Mouse (Mus musculus) bone marrow, adult 2 months (tissue): ENCODE results near the gene Pdzk1. TPM values are rescaled to one million over a fixed set of nuclear protein-coding genes. Genes with fewer than 3 reads are reported as not detected.

Experiments used
- H3K27ac ChIP-seq: fragments of 200-500 bp; 2 replicates; pipeline ENCODE4 v1.5.1; 2012; ENCODE audit warnings: low read depth, mild to moderate bottlenecking, control low read depth, inconsistent platforms, low read length; ENCODE audit not compliant: control insufficient read depth, poor library complexity, insufficient read depth
- H3K4me1 ChIP-seq: fragments of 200-500 bp; 2 replicates; pipeline ENCODE4 v1.6.1; 2011; ENCODE audit warnings: low read length; ENCODE audit not compliant: control insufficient read depth, insufficient read depth
- H3K4me3 ChIP-seq: fragments of 200-500 bp; replicated peaks from 2 replicates; pipeline ENCODE3; 2011; ENCODE audit warnings: mild to moderate bottlenecking, low read depth, low read length, control low read depth; ENCODE audit not compliant: control insufficient read depth
- CTCF ChIP-seq: fragments of 200-500 bp; IDR thresholded peaks from 2 replicates; pipeline ENCODE4 v1.5.1; 2011; ENCODE audit warnings: low read length, control low read depth; ENCODE audit not compliant: control insufficient read depth, insufficient read depth
- POLR2A ChIP-seq: fragments of 200-500 bp; IDR thresholded peaks from 2 replicates; pipeline ENCODE4 v1.6.1; 2011; ENCODE audit warnings: low read depth, mild to moderate bottlenecking, control low read depth, low read length, borderline replicate concordance; ENCODE audit not compliant: control insufficient read depth
- WGBS: fragments of 180-500 bp; shearing (Covaris S2); methylation state at CpG from one replicate; pipeline ENCODE4 v1.1.7; 2018; 5-methylcytosine and 5-hydroxymethylcytosine counted together
- polyA plus RNA-seq: library from polyadenylated mRNA; stranded (reverse); fragments of >200 nt; gene quantifications from 2 replicates; pipeline ENCODE4 v1.2.4, GENCODE M21; 2011; ENCODE audit warnings: low replicate concordance; ENCODE audit not compliant: missing spikeins, insufficient read depth, insufficient read length

The Pdzk1 gene
- polyA plus RNA-seq, 1 experiment = 8.6 TPM

- no peak overlapping the region for H3K27ac ChIP-seq
- TF ChIP-seq POLR2A (no peak), CTCF (peak; percentile 73)
- WGBS = 19% methylated on average over 20 of the region's 20 CpGs
- H3K4me3 ChIP-seq = no peak overlapping the region
- no peaks in the 10 kb centered on the region; the same call in none of the 2 replicates for H3K4me1 ChIP-seq
These were observed 16.5 kb upstream of the Pdzk1 start for GRCm38 (mm10) chr3:96812395-96813091.

GRCm38 (mm10) chr3:96813106-96813505 is 16.0 kb upstream of the Pdzk1 start:
- 15% methylated on average over 9 of the region's 9 CpGs for WGBS
- no peak for TF ChIP-seq CTCF
- no peak for TF ChIP-seq POLR2A
- no peaks in the 10 kb centered on the region; the same call in none of the 2 replicates for H3K4me1 ChIP-seq
- peak overlapping the region; percentile 5 for H3K4me3 ChIP-seq
- H3K27ac ChIP-seq = no peak overlapping the region

DNA sequence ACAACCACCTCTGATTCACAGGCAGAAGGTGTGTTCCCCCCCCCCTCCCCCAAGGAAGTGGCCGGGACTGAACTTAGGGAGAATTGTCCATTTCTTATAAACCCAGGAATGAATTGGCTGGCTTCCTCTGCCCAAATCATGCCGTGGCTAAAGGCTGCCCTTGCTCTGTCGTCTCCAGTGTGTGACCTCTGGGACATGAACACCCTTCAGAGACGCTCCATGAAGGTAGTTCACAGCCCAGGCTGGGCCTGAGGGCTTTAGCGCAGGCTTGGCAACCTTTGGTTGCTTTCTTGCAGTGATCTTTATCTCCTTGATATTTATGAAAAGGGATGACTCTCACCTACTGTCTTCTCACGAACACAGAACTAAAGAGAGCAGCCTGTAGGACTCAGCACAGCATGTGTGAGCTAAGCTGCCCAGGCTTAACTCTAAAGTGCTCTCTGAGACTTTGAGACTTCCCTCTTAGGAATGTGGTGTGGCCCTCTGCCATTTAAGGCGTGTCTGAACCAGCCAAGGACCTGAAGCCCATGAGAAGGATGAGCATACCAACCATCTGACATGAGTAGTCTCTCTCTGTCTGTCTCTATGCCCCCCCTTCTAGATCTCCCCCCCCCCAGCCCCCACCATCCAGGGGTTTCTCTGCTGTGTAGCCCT is 15.4 kb upstream of the Pdzk1 start:
- WGBS = 40% methylated on average over 7 of the region's 7 CpGs
- H3K4me1 ChIP-seq = no peaks in the 10 kb centered on the region; the same call in none of the 2 replicates
- H3K27ac ChIP-seq = no peak overlapping the region
- TF ChIP-seq CTCF (no peak), POLR2A (no peak)
- H3K4me3 ChIP-seq = peak overlapping the region; percentile 5

GRCm38 (mm10) chr3:96814342-96814741 is 14.7 kb upstream of the Pdzk1 start:
- 12% methylated on average over 6 of the region's 6 CpGs for WGBS
- no peak for TF ChIP-seq CTCF
- TF ChIP-seq POLR2A = no peak
- H3K4me1 ChIP-seq = no peaks in the 10 kb centered on the region; the same call in none of the 2 replicates
- H3K27ac ChIP-seq = no peak overlapping the region
- no peak overlapping the region for H3K4me3 ChIP-seq

- WGBS = 77% methylated on average over 6 of the region's 6 CpGs
- Histone ChIP-seq H3K4me1 (no peaks in the 10 kb centered on the region; the same call in 1 of the 2 replicates), H3K27ac (no peak overlapping the region), H3K4me3 (no peak overlapping the region)
- TF ChIP-seq POLR2A (no peak), CTCF (no peak)
These were observed 8.8 kb upstream of the Pdzk1 start for GRCm38 (mm10) chr3:96820116-96820915.

DNA sequence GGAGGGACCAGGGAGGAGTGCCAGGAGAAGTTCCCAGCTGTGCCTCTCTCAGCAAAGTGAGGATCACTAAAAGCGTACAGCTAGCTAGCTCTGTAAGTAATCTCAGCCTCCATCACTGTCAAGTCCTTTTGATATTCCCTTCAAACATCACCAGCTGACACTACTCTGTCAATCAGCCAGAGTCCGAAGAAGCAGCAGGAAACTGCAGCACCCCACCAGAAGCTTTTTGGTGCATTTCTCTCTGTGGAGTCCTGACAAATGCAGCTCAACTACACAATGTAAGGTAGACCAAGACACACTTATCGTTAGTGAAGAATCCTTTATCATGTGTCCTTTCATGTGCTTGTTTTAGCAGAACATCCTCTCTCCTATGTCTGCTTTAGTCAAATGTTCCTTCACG is 7.5 kb upstream of the Pdzk1 start:
- TF ChIP-seq POLR2A (no peak), CTCF (no peak)
- Histone ChIP-seq H3K27ac (no peak overlapping the region), H3K4me1 (no peaks in the 10 kb centered on the region; the same call in 1 of the 2 replicates), H3K4me3 (no peak overlapping the region)
- WGBS = 76% methylated on average over 4 of the region's 4 CpGs

DNA sequence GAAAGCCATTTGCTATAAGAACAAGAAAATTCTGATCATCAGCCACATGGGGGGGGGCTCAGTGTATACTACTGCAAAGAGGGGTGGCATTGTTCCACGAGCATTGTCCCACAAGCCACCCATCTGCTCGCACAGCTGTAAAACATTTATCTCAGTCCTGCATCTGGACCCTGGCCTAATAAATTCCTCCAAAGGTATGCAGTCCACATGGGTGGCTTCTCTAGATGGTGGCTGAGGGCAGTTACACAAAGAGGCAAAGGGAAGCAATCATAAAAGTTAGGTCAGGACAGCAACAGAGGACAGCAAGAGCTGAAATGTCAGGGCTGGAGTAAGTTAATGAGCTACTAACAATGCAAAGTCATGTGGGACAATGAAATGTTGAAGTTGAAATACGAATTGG is 5.4 kb upstream of the Pdzk1 start:
- TF ChIP-seq POLR2A = no peak
- no peak for TF ChIP-seq CTCF
- WGBS = 58% methylated on average over 3 of the region's 3 CpGs

DNA sequence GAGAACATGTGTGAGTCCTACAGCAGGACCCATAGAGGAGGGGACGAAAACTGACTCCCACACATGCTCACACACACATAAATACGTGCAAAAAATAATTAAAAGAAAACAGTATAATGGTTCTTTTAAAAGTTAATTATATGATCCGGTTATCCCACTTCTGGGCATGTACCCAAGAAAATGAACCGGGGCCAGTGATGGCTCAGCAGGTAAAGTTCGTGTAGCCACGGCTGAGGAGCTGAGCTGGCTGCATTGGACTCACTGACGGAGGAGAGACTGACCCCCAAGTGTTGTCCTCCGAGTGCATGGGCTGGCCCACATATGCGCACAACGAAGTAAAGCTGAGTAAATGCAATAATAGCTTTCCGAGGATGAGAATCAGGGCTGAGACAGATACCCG is 4.5 kb upstream of the Pdzk1 start:
- Histone ChIP-seq H3K27ac (no peak overlapping the region), H3K4me1 (no peaks in the 10 kb centered on the region; the same call in 1 of the 2 replicates), H3K4me3 (no peak overlapping the region)
- 84% methylated on average over 12 of the region's 12 CpGs for WGBS
- TF ChIP-seq POLR2A (no peak), CTCF (peak; percentile 2; the same call in 1 of the 2 replicates)

More for the DNA sequence above, 5.4 kb upstream of the Pdzk1 start:
- Histone ChIP-seq H3K4me1 (no peaks in the 10 kb centered on the region; the same call in 1 of the 2 replicates), H3K4me3 (no peak overlapping the region), H3K27ac (no peak overlapping the region)
